Mouse (Mus musculus): ENCODE results near the gene Appbp2.
"Not testable (repeated sequence)": the region's sequence is repeated elsewhere in the genome, so short reads cannot be mapped to it uniquely, and the experiment has no call there.

The Appbp2 gene

DNA sequence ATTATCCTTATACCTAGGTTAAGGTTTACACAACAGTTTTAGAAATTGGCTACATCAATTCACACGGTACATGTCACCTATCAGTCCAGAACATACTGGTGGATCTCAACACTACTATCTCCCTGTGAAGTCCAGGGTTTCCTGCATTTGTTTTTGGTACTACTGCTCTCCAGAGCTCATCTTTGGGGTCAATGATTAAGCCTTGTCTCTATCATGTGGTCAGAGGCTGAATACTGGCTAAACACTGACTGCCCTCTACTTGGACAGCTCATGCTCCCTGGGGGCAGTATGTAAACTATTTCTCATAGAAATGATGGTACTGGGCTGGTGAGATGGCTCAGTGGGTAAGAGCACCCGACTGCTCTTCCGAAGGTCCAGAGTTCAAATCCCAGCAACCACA lies 11.7 kb downstream of the Appbp2 start:
- no peak for DNase-seq (ENCODE audit: low spot score)

DNA sequence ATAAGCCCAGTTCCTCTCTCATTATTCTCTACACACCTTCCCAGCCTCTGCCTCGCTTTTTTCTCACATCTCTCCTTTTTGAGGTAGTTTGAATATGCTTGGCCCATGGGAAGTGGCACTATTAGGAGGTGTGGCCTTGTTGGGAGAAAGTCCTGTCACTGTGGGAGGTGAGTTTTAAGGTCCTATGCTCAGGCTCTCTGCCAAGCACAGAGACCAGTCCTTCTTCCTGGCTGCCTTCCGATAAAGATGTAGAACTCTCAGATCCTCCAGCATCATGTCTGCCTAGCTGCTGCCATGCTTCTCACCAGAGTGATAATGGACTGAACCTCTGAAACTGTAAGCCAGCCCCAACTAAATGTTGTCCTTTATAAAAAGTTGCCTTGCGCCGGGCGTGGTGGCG lies 12.4 kb downstream of the Appbp2 start:
- no peak for DNase-seq (ENCODE audit: low spot score)

DNA sequence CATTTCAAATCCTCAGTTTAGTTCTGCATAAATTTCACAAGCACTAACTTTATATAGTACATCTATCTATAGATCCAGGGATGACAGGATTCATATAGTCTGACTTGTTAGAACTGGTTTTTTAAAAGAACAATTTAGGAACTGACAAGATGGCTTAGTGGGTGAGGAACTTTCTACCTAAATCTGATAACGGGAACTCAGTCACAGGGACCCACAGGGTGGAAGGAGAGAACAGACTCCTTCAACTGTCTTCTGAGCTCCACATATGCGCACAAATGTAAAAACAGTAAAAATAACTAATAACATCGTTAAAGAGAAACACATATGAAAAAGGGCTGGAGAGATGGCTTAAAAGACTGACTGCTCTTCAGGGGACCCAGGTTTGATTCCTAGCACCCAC lies 15.9 kb downstream of the Appbp2 start:
- no peak for DNase-seq (ENCODE audit: low spot score)

DNA sequence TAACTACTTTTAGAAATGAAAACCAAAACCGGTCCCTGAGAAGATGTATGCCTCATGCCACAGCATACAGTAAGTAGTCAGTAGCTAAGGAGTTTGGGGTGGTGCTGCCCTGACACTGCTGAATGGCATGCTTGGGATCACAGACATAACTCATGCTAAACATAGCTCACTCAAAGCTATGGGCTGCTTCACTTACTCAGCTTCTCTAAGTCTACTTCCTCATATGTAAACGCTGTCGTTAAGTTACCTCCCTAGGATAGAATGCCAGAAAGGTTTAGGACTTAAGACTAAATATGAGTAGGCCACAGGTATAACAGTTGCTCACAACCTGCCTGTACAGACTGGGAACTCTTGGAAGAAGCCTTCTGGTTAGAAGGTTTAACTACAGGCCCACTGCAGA lies 20.3 kb downstream of the Appbp2 start:
- DNase-seq (ENCODE audit: low spot score), result no peak

DNA sequence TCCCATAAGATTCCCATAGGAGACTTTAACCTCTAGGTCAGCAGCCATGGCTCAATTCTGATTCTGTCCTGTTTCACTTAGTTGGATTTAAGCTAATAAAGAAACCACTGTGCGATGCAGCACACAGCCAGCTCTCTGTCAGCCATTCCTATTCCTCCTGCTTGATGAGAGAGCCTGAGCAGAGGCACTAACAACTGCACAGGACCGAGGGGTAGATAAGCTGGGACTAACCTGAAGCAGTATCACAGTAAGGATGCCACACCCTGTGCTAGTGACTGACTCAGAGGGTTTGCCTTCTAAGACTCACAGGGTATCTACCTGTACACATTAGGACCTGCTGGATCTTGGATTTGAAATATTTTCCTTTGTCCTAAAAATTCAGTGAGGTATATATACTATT lies 21.7 kb downstream of the Appbp2 start:
- no peak for DNase-seq (ENCODE audit: low spot score)

DNA sequence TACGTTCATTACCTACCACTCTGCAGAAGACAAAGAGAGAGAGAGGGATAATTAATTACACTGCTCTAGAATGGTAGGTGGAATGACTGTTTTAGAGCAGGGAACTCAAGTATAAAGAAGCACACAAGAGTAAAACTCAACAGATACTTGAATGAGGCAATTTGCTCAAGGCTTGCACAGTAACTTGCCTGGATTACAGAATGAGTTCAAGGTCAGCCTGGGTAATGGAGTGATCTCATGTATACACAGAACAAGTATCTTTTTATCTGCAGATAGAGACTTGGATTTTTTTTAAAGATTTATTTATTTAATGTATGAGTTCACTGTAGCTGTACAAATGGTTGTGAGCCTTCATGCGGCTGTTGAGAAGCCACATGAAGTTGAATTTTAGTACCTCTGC lies 23.8 kb downstream of the Appbp2 start:
- no peak for DNase-seq (ENCODE audit: low spot score)

DNA sequence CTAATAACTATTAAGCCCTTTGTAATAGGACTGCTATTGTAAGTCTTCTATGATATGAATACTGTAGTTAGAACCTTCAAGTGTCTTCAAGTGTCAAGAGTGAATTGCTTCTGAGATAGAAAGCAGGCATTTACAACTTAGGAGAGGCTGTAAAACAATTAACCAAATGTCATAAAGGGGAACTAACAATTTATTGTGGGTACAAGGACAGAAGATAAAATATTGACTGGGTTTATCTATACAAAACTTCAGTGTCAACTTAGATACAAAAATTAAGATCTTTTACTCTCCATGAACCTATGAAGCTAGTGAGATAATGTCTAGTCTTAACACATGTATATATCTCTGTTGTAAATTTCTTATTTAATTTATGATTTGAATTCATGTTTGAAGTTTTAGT lies 28.7 kb downstream of the Appbp2 start:
- no peak for DNase-seq (ENCODE audit: low spot score)

DNA sequence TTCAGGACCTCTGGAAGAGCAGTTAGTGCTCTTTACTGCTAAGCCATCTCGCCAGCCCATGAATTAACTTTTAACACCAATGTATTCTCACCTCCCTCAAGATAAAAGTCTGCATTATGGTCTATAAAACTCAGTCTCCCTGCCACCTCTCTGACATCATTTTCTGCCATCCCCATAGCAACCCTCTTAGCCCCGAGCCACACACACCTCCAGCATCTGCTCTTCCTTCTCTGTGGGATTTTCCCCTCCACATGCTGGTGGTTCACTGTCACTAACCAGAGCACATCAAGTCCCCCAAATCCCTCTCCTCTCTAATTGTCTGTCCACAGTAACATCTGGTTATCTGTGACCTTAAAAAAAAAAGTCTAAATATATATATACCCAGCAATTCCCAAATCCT lies 36.0 kb downstream of the Appbp2 start:
- DNase-seq (ENCODE audit: low spot score), result no peak

DNA sequence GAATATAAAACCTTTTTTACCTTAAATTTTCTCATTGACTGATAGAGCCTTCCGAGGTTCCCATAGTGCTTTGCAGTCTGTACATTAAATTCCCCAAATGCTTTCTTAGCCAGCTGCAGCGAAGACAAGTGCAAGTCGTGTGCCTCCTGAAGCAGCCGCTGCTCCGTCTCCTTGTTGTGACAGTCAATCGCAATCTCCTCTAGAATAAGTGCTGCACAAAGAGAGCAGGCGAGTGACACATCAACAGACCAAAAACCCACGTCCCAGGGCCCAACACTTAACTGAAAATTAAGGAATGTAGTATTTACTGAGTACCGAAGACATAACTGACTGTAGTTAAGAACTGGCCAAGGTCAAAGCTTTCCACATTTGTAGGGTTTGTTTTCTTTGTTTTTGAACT lies 38.9 kb downstream of the Appbp2 start:
- DNase-seq (ENCODE audit: low spot score), result no peak

DNA sequence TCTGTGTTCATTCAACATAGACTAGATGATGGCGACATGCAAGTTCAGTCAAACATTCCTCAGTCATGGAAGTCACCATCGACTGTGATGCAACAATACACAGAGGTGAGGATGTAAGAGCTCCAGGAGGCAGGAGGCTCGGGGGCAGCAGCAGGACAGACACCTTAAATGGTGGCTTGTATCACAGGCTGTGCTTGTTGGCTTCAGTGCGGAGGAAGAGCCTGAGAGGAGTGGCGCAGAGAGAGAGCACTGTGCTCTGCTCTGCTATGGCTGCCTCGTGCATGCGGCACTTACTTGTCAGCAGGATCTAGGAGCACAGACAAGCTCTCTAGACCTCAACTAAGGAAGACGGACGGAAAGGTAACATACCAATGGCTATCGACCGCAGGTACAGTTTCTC lies 40.7 kb downstream of the Appbp2 start:
- no peak for DNase-seq (ENCODE audit: low spot score)

DNA sequence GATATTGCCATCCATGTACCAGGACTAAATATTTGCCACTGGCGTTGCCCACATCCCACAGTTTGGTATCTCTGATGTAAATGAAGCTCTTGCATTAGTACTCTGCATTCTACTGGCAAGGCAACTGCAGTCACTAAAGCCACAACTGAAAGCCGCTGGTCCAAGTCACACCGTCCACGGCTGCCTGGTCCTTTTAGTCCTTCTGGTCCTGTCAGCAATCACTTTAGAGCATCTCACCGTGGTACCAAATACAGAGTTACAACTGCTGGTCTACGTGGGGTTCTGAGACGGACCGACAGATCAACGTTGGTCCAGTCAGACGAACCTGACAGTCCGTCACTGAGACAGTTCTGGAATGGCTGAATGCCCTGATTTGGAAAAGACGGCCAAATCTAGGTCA lies 44.2 kb downstream of the Appbp2 start:
- no peak for DNase-seq (ENCODE audit: low spot score)

DNA sequence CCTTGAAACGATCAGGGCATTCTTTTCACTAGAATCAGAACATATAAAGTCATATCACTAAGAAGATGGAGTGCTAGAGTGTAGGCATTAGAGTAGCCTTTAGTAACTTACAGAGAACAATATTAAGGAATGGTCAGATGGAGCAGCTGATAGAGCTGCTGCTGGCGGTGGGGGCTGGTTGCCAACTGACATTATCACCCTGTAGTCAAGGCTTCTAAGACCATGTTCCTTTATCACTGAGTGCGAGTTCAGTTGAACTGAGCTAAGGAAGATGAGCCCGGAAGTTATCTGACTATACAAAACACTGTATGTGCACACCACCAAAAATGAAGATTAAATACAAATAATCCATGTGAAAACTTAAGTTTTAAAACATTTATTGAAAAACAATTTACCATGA lies 45.8 kb downstream of the Appbp2 start:
- DNase-seq (ENCODE audit: low spot score), result no peak

DNA sequence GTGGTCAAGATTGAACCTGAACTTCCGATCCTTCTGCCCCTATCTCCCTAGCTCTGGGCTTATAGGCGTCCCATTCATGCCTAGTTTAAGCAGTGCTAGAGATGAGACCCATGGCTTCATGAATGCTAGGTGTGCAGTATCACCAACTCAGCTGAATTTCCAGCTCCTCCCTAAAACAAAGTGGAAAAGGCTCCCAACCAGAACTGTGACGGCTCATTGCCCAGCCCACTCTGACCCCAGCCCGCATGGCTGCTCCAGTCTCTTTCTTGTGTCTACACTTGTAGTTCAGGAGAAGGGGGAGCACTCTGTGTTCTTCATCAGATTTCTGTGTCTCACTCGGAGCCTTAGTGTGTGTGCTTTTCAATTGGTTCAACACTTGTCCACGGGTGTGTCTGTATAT lies 50.1 kb downstream of the Appbp2 start:
- DNase-seq (ENCODE audit: low spot score), result no peak

DNA sequence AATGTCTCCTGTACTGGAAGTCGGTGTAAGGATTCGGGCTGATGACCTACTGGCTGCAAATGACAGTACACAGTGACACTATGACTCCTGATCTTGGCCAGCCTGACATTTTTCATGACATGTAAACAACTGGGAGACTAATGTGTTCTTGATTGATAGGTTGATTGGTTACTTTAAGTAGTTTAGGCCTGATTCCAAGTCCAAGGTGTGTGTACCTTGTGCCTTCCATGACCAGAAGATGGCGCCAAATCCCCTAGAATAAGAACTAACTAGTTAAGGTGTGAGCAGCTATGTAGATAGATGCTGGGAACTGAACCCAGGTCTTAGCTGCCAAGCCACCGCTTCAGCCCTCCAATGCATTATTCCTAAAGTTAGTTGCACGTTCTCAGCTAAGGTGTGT lies 50.8 kb downstream of the Appbp2 start:
- peak; percentile 26 for DNase-seq (ENCODE audit: low spot score)

DNA sequence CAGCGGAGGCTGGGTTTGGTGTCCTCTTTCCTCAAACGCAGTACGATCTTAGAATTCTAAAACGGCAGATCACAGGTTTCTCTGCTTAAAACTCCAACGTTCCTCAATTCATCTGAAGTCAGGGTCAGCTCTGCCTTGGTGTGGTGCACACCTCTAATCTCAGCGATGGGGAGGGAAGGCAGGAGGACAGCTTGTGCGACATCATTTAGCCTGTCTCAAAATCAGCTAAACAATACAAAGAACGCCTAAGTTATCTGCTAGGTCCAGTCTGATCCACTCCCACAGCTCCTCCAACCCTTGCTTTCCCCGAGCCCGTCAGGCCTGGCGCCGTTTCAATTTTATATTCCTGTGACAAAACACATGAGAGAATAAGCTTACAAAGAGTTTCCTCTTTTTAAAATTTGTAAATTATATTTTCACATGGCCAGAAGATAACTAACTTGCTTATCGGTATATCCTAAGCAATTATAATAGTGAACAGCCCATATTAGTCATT lies 51.6 kb downstream of the Appbp2 start:
- DNase-seq (ENCODE audit: low spot score), result no peak

DNA sequence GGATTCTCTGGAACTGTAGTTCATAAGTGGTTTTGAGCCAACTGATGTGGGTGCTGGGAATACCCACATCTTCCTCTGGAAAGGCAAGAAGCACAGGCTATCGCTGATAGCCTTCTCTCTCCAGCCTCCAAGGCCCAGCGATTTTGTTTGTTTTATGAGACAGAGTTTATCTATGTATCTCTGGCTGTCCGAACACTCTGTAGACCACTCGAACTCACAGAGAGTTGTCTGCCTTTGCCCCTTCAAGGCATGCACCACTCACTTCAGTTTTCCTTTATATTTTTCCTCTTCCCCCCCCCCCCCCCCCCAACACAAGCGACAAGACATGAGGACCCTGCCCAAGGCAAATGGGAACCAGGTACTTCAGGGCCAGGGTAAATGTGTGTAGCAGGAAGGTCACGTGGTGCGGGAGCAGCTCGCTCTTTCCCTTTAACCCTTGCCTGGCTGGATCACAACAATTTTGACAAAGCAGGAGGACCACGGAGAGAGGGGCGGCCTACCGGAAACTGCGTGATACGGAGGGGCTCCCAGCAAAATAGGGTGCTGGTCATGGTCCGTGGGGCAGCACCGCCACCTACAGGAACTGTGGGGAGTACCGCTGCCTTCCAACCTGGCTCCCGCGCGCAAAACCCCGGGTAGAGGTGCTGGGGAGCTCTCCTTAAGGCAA lies 52.2 kb downstream of the Appbp2 start:
- peak; percentile 58 for DNase-seq (ENCODE audit: low spot score)

DNA sequence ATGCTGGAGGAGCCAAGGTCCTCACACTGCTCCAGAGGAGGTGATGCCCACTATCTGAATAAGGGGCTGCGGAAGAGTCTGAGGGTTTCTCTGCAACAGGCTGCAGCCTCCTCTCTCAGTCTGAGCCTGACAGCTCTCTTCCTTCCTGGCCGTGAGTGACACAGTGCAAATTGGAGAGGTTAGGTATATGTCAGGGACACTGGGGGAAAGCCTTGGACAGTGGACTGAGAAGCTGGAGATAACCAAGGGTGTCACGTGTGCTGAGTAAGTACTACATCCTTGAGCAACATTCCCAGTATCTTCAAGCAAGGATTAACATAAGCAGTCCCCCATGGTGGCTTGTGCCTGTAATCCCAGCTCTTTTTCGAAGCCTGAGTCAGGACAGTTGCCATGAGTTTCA lies 56.5 kb downstream of the Appbp2 start:
- DNase-seq (ENCODE audit: low spot score), result no peak

DNA sequence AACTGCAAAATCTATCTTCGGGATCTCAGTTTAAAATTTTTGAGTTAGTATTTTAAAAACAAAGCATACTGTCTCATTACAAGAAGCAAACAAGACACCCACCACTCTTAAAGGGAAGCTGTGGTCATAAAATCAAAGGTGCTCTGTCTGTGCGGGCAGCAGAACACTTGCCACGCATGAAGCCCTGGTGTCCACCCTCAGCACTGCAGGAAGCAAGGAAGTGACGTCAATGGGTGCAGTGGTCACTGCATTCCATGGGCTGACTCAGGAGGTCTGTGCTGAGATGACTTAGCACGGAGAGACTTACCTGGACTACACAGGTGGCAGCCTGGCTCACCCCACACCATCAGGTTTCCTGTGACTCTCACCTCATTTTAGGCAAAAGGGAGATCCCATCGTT lies 57.2 kb downstream of the Appbp2 start:
- DNase-seq (ENCODE audit: low spot score), result no peak

DNA sequence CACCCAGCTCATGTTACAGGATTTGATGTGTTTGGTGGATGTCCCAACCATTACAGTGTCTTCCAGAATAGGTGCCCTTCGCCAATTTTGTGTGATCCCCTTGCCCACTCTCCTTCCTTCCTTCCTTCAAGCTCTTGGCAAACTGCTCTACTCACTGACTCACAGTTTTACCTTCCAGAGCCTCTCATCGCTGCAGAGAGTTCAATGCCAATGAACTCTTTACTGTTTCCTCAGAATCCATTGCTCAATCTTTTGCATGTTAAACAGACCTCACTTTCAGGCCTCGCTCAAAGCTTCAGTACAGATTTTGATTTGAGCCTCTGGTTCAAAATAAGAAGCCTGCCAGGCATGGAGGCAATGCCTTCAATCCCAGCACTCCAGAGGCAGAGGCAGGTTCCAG lies 59.0 kb downstream of the Appbp2 start:
- DNase-seq (ENCODE audit: low spot score), result no peak

DNA sequence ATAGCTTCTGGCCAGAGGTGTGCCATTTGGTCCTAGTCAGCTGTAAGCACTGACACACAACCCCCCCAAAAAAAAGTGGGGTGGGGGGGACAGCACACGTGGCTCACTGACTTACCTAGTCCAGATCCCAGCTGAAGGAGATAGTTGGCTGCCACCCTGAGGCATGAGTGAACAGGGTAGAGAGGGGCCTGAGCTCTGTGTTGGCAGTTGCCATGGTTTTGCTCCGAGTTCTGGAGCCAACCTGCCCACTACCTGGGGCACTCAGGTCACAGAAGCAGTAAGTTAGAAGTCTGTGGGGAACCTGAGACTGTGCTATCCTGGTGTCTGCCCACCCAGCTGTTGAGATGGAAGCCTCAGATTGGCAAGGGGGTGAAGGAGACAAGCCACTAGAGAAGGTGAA lies 64.1 kb downstream of the Appbp2 start:
- DNase-seq (ENCODE audit: low spot score), result no peak

DNA sequence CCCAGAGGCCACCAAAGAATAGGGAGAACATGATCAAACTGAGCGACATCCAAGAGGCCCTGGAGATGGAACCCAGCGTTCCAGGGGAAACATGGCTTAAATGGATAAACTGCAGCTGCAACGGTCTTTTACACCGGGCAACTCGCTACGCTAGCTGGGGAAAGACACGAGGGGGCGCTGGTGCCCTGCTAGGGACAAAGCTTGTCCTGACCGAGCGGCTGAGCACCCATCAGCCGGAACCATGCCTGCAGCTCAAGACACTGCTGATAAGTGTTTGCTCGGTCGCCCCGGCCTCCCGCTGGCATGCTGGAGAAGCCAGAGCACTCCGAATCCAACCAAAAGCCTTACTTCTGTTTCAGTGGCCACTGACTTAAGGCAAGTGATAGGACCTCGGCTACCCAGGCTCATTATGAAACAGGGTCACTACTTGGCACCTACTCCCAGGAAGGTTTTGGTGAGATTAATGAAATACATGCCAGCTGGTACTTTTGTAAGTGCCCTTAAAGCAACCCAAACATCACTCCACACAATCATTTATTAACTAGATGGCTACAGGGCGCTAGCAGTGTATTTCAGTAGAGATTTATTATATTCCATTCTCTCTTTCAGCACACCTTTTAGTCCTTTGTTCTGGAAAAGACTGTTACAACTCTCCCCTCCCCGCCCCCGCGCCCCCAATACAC lies 64.7 kb downstream of the Appbp2 start, which contains the start of gene 1700125H20Rik:
Gene 1700125H20Rik, plus strand, starts transcription at position 347 of the 683 bp plus-strand sequence.
- DNase-seq (ENCODE audit: low spot score), result peak; percentile 88

DNA sequence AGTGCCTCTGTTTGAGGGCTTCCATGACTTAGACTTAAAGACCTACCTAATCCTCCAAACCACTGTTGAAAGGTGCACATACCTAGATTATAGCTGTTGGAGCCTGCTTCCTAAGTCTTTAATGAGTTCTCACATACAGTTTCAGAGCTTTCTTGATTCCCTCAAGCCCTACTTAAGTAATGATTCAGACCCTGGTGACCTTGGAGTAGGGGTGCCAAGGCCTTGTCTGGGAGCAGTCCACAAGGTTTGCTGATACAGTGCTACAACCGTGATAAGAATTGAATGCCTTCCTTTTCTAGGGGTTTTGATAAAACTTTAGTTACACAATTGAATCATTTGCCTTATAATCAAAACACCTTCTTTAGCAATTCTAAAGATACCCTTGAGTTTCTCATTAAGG lies 67.4 kb downstream of the Appbp2 start:
- no peak for DNase-seq (ENCODE audit: low spot score)

DNA sequence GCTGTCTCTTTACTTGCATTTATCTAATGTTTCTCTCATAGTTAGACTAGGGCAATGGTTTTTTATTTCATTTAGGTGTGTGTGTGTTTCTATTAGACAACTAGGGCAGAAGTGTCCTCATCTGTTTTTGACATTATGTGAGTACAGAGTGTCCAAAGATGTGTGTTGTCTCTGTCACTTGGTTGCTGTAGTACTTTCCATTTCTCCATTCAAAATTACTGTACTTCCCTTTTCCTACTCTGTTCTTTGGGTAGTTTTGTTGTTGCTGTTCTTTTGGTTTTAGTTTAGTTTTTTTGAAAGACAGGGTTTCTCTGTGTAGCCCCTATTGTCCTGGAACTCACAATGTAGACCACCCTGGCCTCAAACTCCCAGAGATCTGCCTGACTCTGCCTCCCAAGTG lies 70.6 kb downstream of the Appbp2 start:
- DNase-seq (ENCODE audit: low spot score), result no peak

DNA sequence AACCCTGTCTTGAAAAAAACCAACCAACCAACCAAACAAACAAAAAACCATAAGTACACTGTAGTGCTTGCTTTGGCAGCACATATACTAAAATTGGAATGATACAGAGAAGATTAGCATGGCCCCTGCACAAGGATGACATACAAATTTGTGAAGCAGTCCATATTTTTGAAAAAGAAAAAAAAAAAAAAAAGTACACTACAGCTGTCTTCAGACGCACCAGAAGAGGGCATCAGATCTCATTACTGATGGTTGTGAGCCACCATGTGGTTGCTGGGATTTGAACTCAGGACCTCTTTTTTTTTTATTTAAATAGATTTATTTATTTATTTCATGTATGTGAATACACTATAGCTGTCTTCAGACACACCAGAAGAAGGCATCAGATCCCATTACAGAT lies 71.9 kb downstream of the Appbp2 start:
- DNase-seq (ENCODE audit: low spot score), result not testable (repeated sequence)
